Mouse (Mus musculus) midbrain, embryonic 14.5 days (tissue): ENCODE data around the gene Atp2a2. TPM values are rescaled to one million over a fixed set of nuclear protein-coding genes. Genes with fewer than 3 reads are reported as not detected.

Experiments used
- ATAC-seq: fragments of 200-750 bp; cut with Nextera tagmentation; 2 replicates; pipeline ENCODE4 v1.8.0; 2017; ENCODE audit warnings: moderate number of reproducible peaks, moderate library complexity; ENCODE audit not compliant: low FRiP score, low TSS enrichment
- DNase-seq: peaks from one replicate; pipeline ENCODE4 v3.0.0-alpha.2; 2015
- H3K27ac ChIP-seq: fragments of 300-500 bp; sonication (generic); replicated peaks from 2 replicates; pipeline ENCODE4 v1.5.1; 2014; ENCODE audit warnings: mild to moderate bottlenecking, low read depth, low read length, moderate library complexity
- H3K27me3 ChIP-seq: fragments of 300-500 bp; sonication (generic); 2 replicates; pipeline ENCODE4 v1.6.1; 2014; ENCODE audit warnings: low read length, control low read depth, mixed read lengths; ENCODE audit not compliant: control insufficient read depth, insufficient read depth
- H3K36me3 ChIP-seq: fragments of 300-500 bp; sonication (generic); 2 replicates; pipeline ENCODE4 v1.6.1; 2014; ENCODE audit warnings: low read length, control low read depth; ENCODE audit not compliant: control insufficient read depth, insufficient read depth
- H3K4me1 ChIP-seq: fragments of 300-500 bp; sonication (generic); 2 replicates; pipeline ENCODE4 v1.6.1; 2014; ENCODE audit warnings: mild to moderate bottlenecking, antibody characterized with exemption, low read length, control low read depth; ENCODE audit not compliant: control insufficient read depth, insufficient read depth
- H3K4me2 ChIP-seq: fragments of 300-500 bp; sonication (generic); 2 replicates; pipeline ENCODE4 v1.6.1; 2014; ENCODE audit warnings: mild to moderate bottlenecking, low read length, moderate library complexity
- H3K4me3 ChIP-seq: fragments of 300-500 bp; sonication (generic); replicated peaks from 2 replicates; pipeline ENCODE4 v1.5.1; 2014; ENCODE audit warnings: low read depth, low read length
- H3K9ac ChIP-seq: fragments of 300-500 bp; sonication (generic); replicated peaks from 2 replicates; pipeline ENCODE4 v1.6.1; 2014; ENCODE audit warnings: mild to moderate bottlenecking, low read length, moderate library complexity
- H3K9me3 ChIP-seq: fragments of 300-500 bp; sonication (generic); 2 replicates; pipeline ENCODE4 v1.6.1; 2016; ENCODE audit warnings: low read length, control low read depth, mixed read lengths; ENCODE audit not compliant: control insufficient read depth
- WGBS: fragments of 180-500 bp; shearing (Covaris S2); extraction: QIAGEN DNeasy Blood & Tissue Kit; methylation state at CpG from one replicate; pipeline ENCODE4 v1.1.7; 2014; 5-methylcytosine and 5-hydroxymethylcytosine counted together
- polyA plus RNA-seq: library from polyadenylated mRNA; unstranded; fragments of >200 nt; fragmentation: Nextera tagmentation; extraction: Ambion mirVana; gene quantifications from 2 replicates; pipeline ENCODE4 v1.2.1, GENCODE M21; 2014

Atp2a2 gene
- polyA plus RNA-seq, 1 experiment from 2014 or later, result 59.3 TPM

DNA sequence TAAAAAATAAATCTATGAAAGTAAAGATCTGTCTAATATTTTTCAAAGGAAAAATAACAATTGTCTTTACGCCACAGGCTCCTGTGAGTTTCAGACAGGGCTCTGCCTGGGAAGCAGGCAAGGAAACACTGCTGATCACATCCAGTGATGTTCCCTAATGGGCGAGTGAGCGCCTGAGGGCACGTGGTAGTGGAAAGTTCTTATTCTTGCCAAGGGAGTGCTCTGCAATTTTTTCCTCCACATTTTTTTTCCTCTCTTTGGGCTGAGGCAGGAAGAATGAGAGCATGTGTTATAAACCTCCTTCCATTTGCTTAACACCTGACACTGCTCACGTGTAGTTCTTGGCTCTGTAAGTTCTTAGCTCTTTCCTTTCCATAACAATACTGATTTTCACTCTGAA is 20.2 kb downstream of the Atp2a2 start:
- Histone ChIP-seq H3K27me3 (no peaks in the 10 kb centered on the region), H3K4me2 (no peak overlapping the region), H3K4me3 (no peak overlapping the region), H3K36me3 (peaks cover 62% of the 10 kb centered on the region), H3K4me1 (no peaks in the 10 kb centered on the region), H3K9me3 (no peaks in the 10 kb centered on the region), H3K9ac (no peak overlapping the region), H3K27ac (no peak overlapping the region)
- no peak for DNase-seq
- 90% methylated on average over 5 of the region's 5 CpGs for WGBS
- no peak for ATAC-seq

DNA sequence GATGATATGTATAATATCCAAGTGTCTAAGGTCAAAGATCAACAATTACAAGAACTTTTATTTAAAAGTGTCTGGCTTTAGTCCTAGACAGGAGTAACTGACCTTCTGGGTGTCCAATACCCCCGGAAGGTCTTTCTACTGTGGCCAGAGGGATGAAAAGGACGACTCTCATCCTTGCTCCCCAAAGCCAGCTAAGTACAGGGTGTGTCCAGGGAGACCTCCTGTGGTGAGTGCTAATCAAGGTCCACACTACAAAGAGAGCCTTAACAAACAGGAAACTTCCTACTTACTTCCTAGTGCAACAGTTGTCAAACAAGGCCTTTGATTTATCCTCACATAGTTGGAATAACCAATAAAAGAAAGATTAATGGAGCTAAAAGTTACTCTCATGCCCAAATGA is 22.9 kb downstream of the Atp2a2 start:
- Histone ChIP-seq H3K4me1 (no peaks in the 10 kb centered on the region), H3K27ac (no peak overlapping the region), H3K4me2 (no peak overlapping the region), H3K9me3 (no peaks in the 10 kb centered on the region), H3K27me3 (no peaks in the 10 kb centered on the region), H3K4me3 (no peak overlapping the region), H3K9ac (no peak overlapping the region), H3K36me3 (peaks cover 56% of the 10 kb centered on the region)
- ATAC-seq, result no peak
- DNase-seq, result no peak
- whole genome bisulfite sequencing, result 56% methylated on average over 2 of the region's 2 CpGs

DNA sequence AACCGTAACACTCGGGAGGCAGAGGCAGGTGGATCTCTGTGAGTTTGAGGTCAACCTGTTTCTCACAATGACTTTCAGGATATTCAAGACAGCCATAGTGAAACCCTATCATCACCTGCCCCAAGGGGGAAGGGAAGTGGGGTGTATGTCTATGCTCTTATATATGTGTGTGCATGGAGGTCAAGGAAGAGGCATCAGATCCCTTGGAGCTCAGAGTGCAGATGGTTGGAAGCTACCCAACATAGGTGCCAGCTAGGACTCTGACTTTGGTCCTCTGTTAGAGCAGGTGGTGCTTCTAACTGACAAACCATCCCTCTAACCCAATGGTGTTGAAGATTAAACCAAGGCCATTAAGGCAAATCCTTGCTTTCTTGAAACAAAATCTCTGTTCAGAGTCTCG is 24.5 kb downstream of the Atp2a2 start:
- H3K9ac ChIP-seq, result no peak overlapping the region
- DNase-seq (no peak), ATAC-seq (no peak)
- H3K4me3 ChIP-seq, result no peak overlapping the region
- 95% methylated on average over 3 of the region's 3 CpGs for WGBS
- no peaks in the 10 kb centered on the region for H3K27me3 ChIP-seq
- H3K9me3 ChIP-seq, result no peaks in the 10 kb centered on the region
- no peak overlapping the region for H3K27ac ChIP-seq
- no peaks in the 10 kb centered on the region for H3K4me1 ChIP-seq
- H3K36me3 ChIP-seq, result peaks cover 60% of the 10 kb centered on the region
- H3K4me2 ChIP-seq, result no peak overlapping the region

DNA sequence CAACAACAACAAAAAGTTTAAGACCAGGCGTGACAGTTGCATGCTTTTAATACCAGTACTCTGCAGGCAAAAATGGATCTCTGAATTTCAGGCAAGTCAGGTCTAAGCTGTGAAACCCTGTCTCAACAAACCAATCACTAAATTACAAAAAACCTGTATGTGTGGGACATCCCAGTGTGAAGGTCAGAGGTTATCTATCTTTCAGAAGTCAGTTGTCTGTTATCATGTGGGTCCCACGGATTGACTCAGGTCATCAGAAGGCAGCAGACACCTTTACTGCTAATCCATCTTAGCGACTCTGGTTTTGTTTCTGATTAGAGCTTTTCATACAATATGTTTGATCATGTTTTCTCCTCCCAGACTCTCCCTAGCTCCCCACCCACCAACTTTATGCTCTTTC is 25.9 kb downstream of the Atp2a2 start:
- H3K36me3 ChIP-seq, result peaks cover 61% of the 10 kb centered on the region
- no peaks in the 10 kb centered on the region for H3K27me3 ChIP-seq
- WGBS, result 86% methylated on average over 3 of the region's 3 CpGs
- no peaks in the 10 kb centered on the region for H3K9me3 ChIP-seq
- H3K9ac ChIP-seq, result no peak overlapping the region
- H3K27ac ChIP-seq, result no peak overlapping the region
- ATAC-seq, result no peak
- DNase-seq, result no peak
- no peak overlapping the region for H3K4me3 ChIP-seq
- no peaks in the 10 kb centered on the region for H3K4me1 ChIP-seq
- no peak overlapping the region for H3K4me2 ChIP-seq

DNA sequence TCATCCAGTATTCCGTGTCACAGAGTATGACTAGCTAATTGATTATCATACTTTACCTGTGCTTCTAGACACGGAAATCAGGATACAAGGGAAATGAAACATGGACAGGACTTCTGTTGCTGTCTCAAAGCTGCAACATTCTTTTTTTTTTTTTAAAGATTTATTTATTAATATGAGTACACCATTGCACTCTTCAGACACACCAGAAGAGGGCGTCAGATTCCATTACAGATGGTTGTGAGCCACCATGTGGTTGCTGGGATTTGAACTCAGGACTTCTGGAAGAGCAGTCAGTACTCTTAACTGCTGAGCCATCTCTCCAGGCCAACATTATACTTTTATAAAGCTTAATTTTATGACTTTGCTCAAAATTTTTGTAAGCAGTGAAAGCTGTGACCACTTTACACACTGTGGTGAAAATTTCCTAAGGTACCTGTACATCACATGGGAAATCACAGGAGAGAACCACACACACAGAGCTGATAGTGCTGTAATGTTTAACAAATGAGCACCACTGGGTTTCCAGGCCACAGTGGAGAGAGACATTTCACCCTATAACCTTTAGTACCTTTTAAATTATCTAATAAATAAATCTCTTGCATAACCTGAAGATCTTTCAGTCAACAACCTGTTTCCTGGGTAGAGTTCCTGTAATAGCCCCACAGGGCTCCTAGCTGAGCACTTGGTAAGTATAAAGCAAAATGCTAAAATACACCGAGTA is 27.2 kb downstream of the Atp2a2 start:
- Histone ChIP-seq H3K27me3 (no peaks in the 10 kb centered on the region), H3K9ac (no peak overlapping the region), H3K4me3 (no peak overlapping the region), H3K27ac (no peak overlapping the region), H3K36me3 (peaks cover 66% of the 10 kb centered on the region), H3K4me1 (no peaks in the 10 kb centered on the region), H3K4me2 (no peak overlapping the region), H3K9me3 (no peaks in the 10 kb centered on the region)
- DNase-seq, result no peak
- no peak for ATAC-seq
- WGBS, result 87% methylated on average over 4 of the region's 4 CpGs

DNA sequence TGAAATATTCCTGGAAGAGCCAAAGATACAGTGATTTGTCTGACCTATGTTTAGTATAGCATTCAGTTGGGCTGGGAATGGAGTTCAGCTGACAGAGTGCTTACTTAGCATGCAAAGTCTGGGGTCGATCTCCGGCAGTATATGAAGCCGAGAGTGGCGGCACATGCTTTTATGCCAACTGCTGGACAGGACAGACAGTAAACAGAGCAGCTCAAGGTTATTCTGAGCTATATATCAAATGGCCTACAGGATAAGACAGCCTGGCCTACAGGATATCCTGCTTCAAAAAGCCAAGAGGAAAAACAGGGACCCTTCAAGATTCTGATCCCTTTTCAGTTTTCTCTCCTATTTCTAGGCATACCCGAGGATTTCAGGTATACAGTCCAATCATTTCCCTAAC is 30.4 kb downstream of the Atp2a2 start:
- Histone ChIP-seq H3K4me3 (no peak overlapping the region), H3K4me2 (no peak overlapping the region), H3K27ac (no peak overlapping the region), H3K9me3 (no peaks in the 10 kb centered on the region), H3K27me3 (no peaks in the 10 kb centered on the region), H3K9ac (no peak overlapping the region), H3K36me3 (peaks cover 87% of the 10 kb centered on the region), H3K4me1 (no peaks in the 10 kb centered on the region)
- ATAC-seq (no peak), DNase-seq (no peak)
- WGBS, result 87% methylated on average over 5 of the region's 5 CpGs

DNA sequence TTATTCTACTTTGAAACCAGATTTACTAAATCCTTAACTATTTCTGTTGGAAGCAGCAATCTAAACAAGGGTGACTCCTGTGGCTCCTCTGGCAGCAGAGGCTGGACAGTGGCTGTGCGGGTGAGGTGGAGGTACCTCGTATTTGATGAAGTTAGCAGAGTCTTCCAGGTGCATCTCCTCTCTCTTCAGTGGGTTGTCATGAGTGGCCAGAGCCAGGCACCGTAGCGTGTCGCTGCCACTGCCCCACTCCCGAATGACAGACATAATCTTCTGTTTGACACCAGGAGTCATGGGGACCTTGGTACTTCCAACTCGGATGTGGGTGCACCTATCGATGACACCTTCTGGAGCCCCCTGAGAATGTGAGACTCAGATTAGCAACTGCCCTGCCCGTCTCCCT is 40.6 kb downstream of the Atp2a2 start:
- no peak overlapping the region for H3K4me2 ChIP-seq
- H3K36me3 ChIP-seq, result peaks cover 100% of the 10 kb centered on the region
- no peak for DNase-seq
- WGBS, result 94% methylated on average over 9 of the region's 9 CpGs
- H3K4me3 ChIP-seq, result no peak overlapping the region
- no peaks in the 10 kb centered on the region for H3K4me1 ChIP-seq
- no peak overlapping the region for H3K9ac ChIP-seq
- no peaks in the 10 kb centered on the region for H3K9me3 ChIP-seq
- H3K27ac ChIP-seq, result no peak overlapping the region
- no peak for ATAC-seq
- no peaks in the 10 kb centered on the region for H3K27me3 ChIP-seq

DNA sequence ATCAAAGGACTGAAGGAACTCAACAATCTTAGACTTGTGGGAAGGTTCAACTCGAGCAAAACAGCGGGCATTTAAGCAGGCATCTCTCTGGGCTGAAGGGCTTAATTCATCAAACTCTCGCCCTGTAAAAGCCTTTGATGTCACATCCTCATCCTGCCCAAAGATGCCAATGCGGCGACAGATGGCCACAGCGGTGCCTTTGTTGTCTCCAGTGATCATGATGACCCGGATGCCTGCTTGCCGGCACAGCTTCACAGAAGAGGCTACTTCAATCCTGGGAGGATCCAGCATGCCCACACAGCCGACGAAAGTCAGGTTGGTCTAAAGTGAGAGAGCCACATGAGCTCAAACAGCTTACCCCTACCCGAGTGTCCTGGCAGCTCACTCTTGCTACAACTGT is 41.4 kb downstream of the Atp2a2 start:
- ATAC-seq (no peak), DNase-seq (no peak)
- Histone ChIP-seq H3K9ac (no peak overlapping the region), H3K4me2 (no peak overlapping the region), H3K36me3 (peaks cover 100% of the 10 kb centered on the region), H3K27me3 (no peaks in the 10 kb centered on the region), H3K9me3 (no peaks in the 10 kb centered on the region), H3K4me1 (no peaks in the 10 kb centered on the region), H3K4me3 (no peak overlapping the region), H3K27ac (no peak overlapping the region)
- 90% methylated on average over 11 of the region's 11 CpGs for WGBS

DNA sequence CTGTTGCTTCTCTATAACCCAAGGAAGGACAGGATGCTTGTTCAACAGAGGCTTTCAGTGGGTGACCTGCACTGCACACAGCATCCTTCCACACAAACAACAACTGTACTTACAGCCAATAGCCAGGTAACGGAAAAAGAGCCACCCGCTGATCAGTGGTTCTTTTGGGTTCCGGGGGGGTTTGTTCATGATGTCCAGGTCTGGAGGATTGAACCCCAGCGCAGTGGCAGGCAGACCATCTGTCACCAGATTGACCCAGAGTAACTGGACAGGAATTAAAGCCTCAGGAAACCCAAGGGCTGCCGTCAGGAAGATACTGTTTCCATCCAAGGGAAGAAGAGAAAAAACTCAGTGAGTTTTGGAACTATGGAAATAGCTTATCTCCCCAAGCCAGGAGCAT is 42.7 kb downstream of the Atp2a2 start:
- Histone ChIP-seq H3K4me3 (no peak overlapping the region), H3K27ac (no peak overlapping the region), H3K9me3 (no peaks in the 10 kb centered on the region), H3K36me3 (peaks cover 100% of the 10 kb centered on the region), H3K4me1 (no peaks in the 10 kb centered on the region), H3K27me3 (no peaks in the 10 kb centered on the region), H3K9ac (no peak overlapping the region), H3K4me2 (no peak overlapping the region)
- 96% methylated on average over 5 of the region's 5 CpGs for WGBS
- ATAC-seq (no peak), DNase-seq (no peak)
